ENCODE assay signal across 25 mouse cellular contexts in genomic region chr4:155432358-155432757, GRCm38 (mm10). TPM values are rescaled to one million over a fixed set of nuclear protein-coding genes. Genes with fewer than 3 reads are reported as not detected.
"Had no signal": no experiment of that assay in that cellular context is flagged by ENCODE, and none has a peak within 500 bp of the region (broad histone marks: within the 10 kb centered on the region; RNA-seq: fewer than 3 reads in every experiment).

No protein-coding gene starts in this region.

- H3K27me3 ChIP-seq: liver, embryonic 13.5 days; midbrain, embryonic 12.5 days; neural tube, embryonic 13.5 days had no signal

- H3K4me2 ChIP-seq: liver, embryonic 13.5 days; midbrain, embryonic 12.5 days; neural tube, embryonic 13.5 days had no signal

- H3K27ac ChIP-seq: left cerebral cortex, adult 2 months; liver, embryonic 13.5 days; midbrain, embryonic 12.5 days; neural tube, embryonic 13.5 days; stomach, postnatal 0 days had no signal

- H3K9ac ChIP-seq: liver, embryonic 13.5 days; midbrain, embryonic 12.5 days; neural tube, embryonic 13.5 days had no signal

- H3K36me3 ChIP-seq: liver, embryonic 13.5 days; midbrain, embryonic 12.5 days; neural tube, embryonic 13.5 days had no signal

- DNase-seq: kidney, adult 18-20 months; kidney, adult 9 months; kidney, postnatal 14 days; layer of hippocampus, postnatal 36 days; liver, embryonic 13.5 days; lung, adult 2 months; lung, postnatal 14 days; lung, postnatal 4 days; retina, postnatal 1 day; right cerebral cortex, postnatal 25 days; thymus, postnatal 25 days had no signal

- ATAC-seq: midbrain, embryonic 16.5 days had no signal

- H3K4me3 ChIP-seq: left cerebral cortex, adult 2 months; liver, embryonic 13.5 days; midbrain, embryonic 12.5 days; myocyte; neural tube, embryonic 13.5 days had no signal

- H3K4me1 ChIP-seq: liver, embryonic 13.5 days; midbrain, embryonic 12.5 days; neural tube, embryonic 13.5 days had no signal

- H3K9me3 ChIP-seq: liver, embryonic 13.5 days; midbrain, embryonic 12.5 days; neural tube, embryonic 13.5 days had no signal

RNA-seq across cellular contexts. Expression of gene Cfap74, which starts 23.4 kb away (rescaled TPM):
- total RNA-seq: megakaryocyte-erythroid progenitor cell, adult 5-6 weeks had no signal

RNA-seq across cellular contexts. Expression of gene Gabrd, which starts 34.4 kb away (rescaled TPM):
- total RNA-seq: megakaryocyte progenitor cell, adult 5-6 weeks; neutrophil, adult 5-6 weeks had no signal
- polyA plus RNA-seq: liver, embryonic 13.5 days; liver, embryonic 16.5 days; midbrain, embryonic 12.5 days; stomach, embryonic 14.5 days had no signal

RNA-seq across cellular contexts. Expression of gene Tmem52, which starts 36.6 kb away (rescaled TPM):
- total RNA-seq: liver, adult 2 months; megakaryocyte-erythroid progenitor cell, adult 5-6 weeks; monocyte, adult 5-6 weeks; neutrophil, adult 5-6 weeks had no signal
- polyA plus RNA-seq: limb, embryonic 11.5 days; liver, adult 2 months; liver, embryonic 13.5 days; midbrain, embryonic 16.5 days; myocyte; neural tube, embryonic 13.5 days; stomach, embryonic 14.5 days; stomach, postnatal 0 days had no signal
